In the genomic region with DNA sequence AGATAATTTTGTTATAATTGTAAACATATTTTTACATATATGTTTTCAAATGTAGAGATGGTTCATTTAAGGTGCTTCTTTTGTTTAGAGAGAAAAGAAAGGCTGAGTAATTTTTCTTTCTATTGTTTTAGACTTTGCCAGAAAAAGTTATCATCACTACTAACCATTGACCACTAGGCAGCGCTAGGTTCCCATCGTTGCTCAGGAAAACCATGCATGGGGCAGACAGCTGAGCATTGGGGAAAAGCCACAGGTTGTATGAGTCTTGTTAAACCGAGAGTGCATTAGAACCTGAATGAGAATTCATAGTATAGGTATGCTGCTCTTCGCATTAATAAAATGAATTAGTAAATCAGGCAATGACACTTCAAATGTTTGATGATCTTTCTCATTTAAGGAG, we compare ENCODE assay signal across 8 mouse cellular contexts.
DNase-seq lines count a peak whose midpoint lies in the region; ATAC-seq and TF ChIP-seq lines count a peak whose summit lies in the region.

No protein-coding gene starts in this region.

- WGBS in kidney, adult 2 months = 13% methylated on average over 4 of the region's 4 CpGs
- 10% methylated on average over 4 of the region's 4 CpGs for WGBS in liver, embryonic 14.5 days (ENCODE audit: insufficient replicate concordance)

- H3K27ac ChIP-seq in kidney, adult 2 months (ENCODE audit: insufficient read depth, low read depth, low read length) = no peak overlapping the region
- no peak overlapping the region for H3K27ac ChIP-seq in ES-Bruce4 (ENCODE audit: insufficient read depth, low read length)
- no peak overlapping the region for H3K27ac ChIP-seq in liver, embryonic 14.5 days

- H3K9me3 ChIP-seq in ES-Bruce4 (replicated peaks; ENCODE audit: control insufficient read depth, insufficient read depth, low read length, poor library complexity, severe bottlenecking) = no peaks in the 10 kb centered on the region
- no peaks in the 10 kb centered on the region for H3K9me3 ChIP-seq in liver, embryonic 14.5 days (ENCODE audit: control insufficient read depth, low read length)

- peak; percentile 60 for TF ChIP-seq CTCF in kidney, adult 2 months (conservative IDR thresholded peaks at IDR 0.05; ENCODE audit: insufficient read depth, insufficient read length, low read depth, low read length)
- peak; percentile 57 for TF ChIP-seq CTCF in ES-Bruce4 (IDR thresholded peaks at IDR 0.05; ENCODE audit: low read depth, low read length)
- peak; percentile 31 for TF ChIP-seq CTCF in liver, embryonic 14.5 days (IDR thresholded peaks at IDR 0.05; ENCODE audit: low read depth)

- H3K27me3 ChIP-seq in kidney, adult 2 months (replicated peaks; ENCODE audit: control insufficient read depth, insufficient read depth, low read length) = no peaks in the 10 kb centered on the region
- no peaks in the 10 kb centered on the region for H3K27me3 ChIP-seq in ES-Bruce4 (ENCODE audit: control insufficient read depth, insufficient read depth, low read length, poor library complexity, severe bottlenecking)
- H3K27me3 ChIP-seq in liver, embryonic 14.5 days (ENCODE audit: control insufficient read depth, insufficient read depth, low read length) = no peaks in the 10 kb centered on the region

- no peak for TF ChIP-seq EP300 in ES-Bruce4 (IDR thresholded peaks at IDR 0.05; ENCODE audit: insufficient read depth, low read depth, low read length)
- TF ChIP-seq EP300 in liver, embryonic 14.5 days (IDR thresholded peaks at IDR 0.05; ENCODE audit: low read depth) = no peak

- DNase-seq in kidney, adult 2 months = peak; percentile 8
- no peak for DNase-seq in kidney, adult 8-10 months
- DNase-seq in cerebellum, adult 18-20 months = peak; percentile 64 to 65
- no peak for DNase-seq in liver, embryonic 14.5 days (ENCODE audit: low read depth in 3 of 3, low spot score in 3 of 3)
- DNase-seq in MN1 (ENCODE audit: low spot score) = no peak

- no peaks in the 10 kb centered on the region for H3K4me1 ChIP-seq in kidney, adult 2 months (ENCODE audit: control insufficient read depth, insufficient read depth, low read length)
- no peaks in the 10 kb centered on the region for H3K4me1 ChIP-seq in ES-Bruce4 (ENCODE audit: control insufficient read depth, insufficient read depth, low read length)
- H3K4me1 ChIP-seq in liver, embryonic 14.5 days (replicated peaks; ENCODE audit: control insufficient read depth in 2 of 2, insufficient read depth in 2 of 2, low read length in 1 of 2) = no peaks in the 10 kb centered on the region

- H3K4me3 ChIP-seq in kidney, adult 2 months (ENCODE audit: insufficient read depth, low read depth, low read length) = no peak overlapping the region
- no peak overlapping the region for H3K4me3 ChIP-seq in ES-Bruce4 (ENCODE audit: low read depth, low read length)
- H3K4me3 ChIP-seq in liver, embryonic 14.5 days (ENCODE audit: insufficient read depth in 1 of 2, low read depth in 2 of 2, low read length in 2 of 2) = no peak overlapping the region

- no peak for TF ChIP-seq POLR2A in kidney, adult 2 months (IDR thresholded peaks at IDR 0.05; ENCODE audit: low read depth, low read length)
- TF ChIP-seq POLR2A in ES-Bruce4 (IDR thresholded peaks at IDR 0.05; ENCODE audit: insufficient read depth, low read length) = no peak

- no peak overlapping the region for H3K9ac ChIP-seq in ES-Bruce4 (ENCODE audit: low read depth, poor library complexity, severe bottlenecking)
- no peak overlapping the region for H3K9ac ChIP-seq in liver, embryonic 14.5 days (replicated peaks)

- peak; percentile 83 for ATAC-seq in frontal cortex, adult (ENCODE audit: low TSS enrichment)
- no peak for ATAC-seq in liver, embryonic 14.5 days (ENCODE audit: insufficient read depth)
- no peak for ATAC-seq in monocyte, adult 5-6 weeks (replicated peaks; ENCODE audit: insufficient number of reproducible peaks, low FRiP score, low TSS enrichment, poor library complexity, severe bottlenecking)

- no peaks in the 10 kb centered on the region for H3K36me3 ChIP-seq in kidney, adult 2 months (ENCODE audit: control insufficient read depth, insufficient read depth, low read length)
- no peaks in the 10 kb centered on the region for H3K36me3 ChIP-seq in ES-Bruce4 (ENCODE audit: control insufficient read depth, insufficient read depth, low read length, poor library complexity, severe bottlenecking)
- H3K36me3 ChIP-seq in liver, embryonic 14.5 days (replicated peaks; ENCODE audit: control insufficient read depth, insufficient read depth, low read depth) = no peaks in the 10 kb centered on the region

- no peak overlapping the region for H3K4me2 ChIP-seq in liver, embryonic 14.5 days (ENCODE audit: low read depth)

Comparison
In these comparisons a context has a peak if more than half of its experiments do, and no peak if none do; other contexts are left out.
1. DNase-seq: peak in kidney, adult 2 months (single experiment) and cerebellum, adult 18-20 months (2 of 2); none in kidney, adult 8-10 months (0 of 2), liver, embryonic 14.5 days (0 of 3) and MN1 (single experiment).
2. Peak in every context shown above with its lines, with median percentiles within 50 percentile points of each other: CTCF ChIP-seq.